In genomic region chrX:8864331-8864730, GRCm38 (mm10) we compare ENCODE assay signal across 10 mouse cellular contexts. TPM values are rescaled to one million over a fixed set of nuclear protein-coding genes. Genes with fewer than 3 reads are reported as not detected.
DNase-seq lines count a peak whose midpoint lies in the region; ATAC-seq and TF ChIP-seq lines count a peak whose summit lies in the region.
"Not testable (repeated sequence)": the region's sequence is repeated elsewhere in the genome, so short reads cannot be mapped to it uniquely, and the experiment has no call there.
"Had no signal": no experiment of that assay in that cellular context is flagged by ENCODE, and none has a peak within 500 bp of the region (broad histone marks: within the 10 kb centered on the region; RNA-seq: fewer than 3 reads in every experiment).

No protein-coding gene starts in this region.

- peak; percentile 23 to 41 for DNase-seq in B cell, adult 2 months
- DNase-seq in embryonic facial prominence, embryonic 14.5 days (ENCODE audit: low spot score) = peak; percentile 82
- peak; percentile 13 for DNase-seq in heart, adult 8-10 months (ENCODE audit: low spot score)
- DNase-seq in kidney, postnatal 10 days = peak; percentile 86
- DNase-seq in limb, embryonic 14.5 days (ENCODE audit: low spot score) = peak; percentile 70
- peak; percentile 48 for DNase-seq in neural tube, embryonic 10.5 days (ENCODE audit: extremely low spot score, low spot score)
- DNase-seq in testis, postnatal 14 days (ENCODE audit: low spot score) = peak; percentile 16

- not testable (repeated sequence) for H3K9me3 ChIP-seq in embryonic facial prominence, embryonic 14.5 days (ENCODE audit: control insufficient read depth, low read length); limb, embryonic 14.5 days (ENCODE audit: control insufficient read depth, low read length)

- H3K4me1 ChIP-seq in bone marrow, adult 2 months (ENCODE audit: control insufficient read depth, insufficient read depth, low read length); embryonic facial prominence, embryonic 14.5 days (ENCODE audit: control insufficient read depth, insufficient read depth, low read length); limb, embryonic 14.5 days (ENCODE audit: control insufficient read depth, insufficient read depth, low read length): not testable (repeated sequence)

- peak; percentile 26; the same call in 1 of the 2 replicates for TF ChIP-seq CTCF in bone marrow, adult 2 months (IDR thresholded peaks at IDR 0.05; ENCODE audit: control insufficient read depth, insufficient read depth, low read length)

- not testable (repeated sequence) for H3K4me2 ChIP-seq in embryonic facial prominence, embryonic 14.5 days (ENCODE audit: low read depth, low read length); limb, embryonic 14.5 days (replicated peaks; ENCODE audit: low read depth, low read length, severe bottlenecking)

- not testable (repeated sequence) for H3K9ac ChIP-seq in embryonic facial prominence, embryonic 14.5 days (ENCODE audit: low read depth, low read length); limb, embryonic 14.5 days (ENCODE audit: low read depth, low read length, severe bottlenecking)

- peak; percentile 47; the same call in 1 of the 2 replicates for ATAC-seq in embryonic facial prominence, embryonic 14.5 days (ENCODE audit: low read depth)
- ATAC-seq in limb, embryonic 14.5 days (ENCODE audit: low FRiP score, low read depth) = not testable (repeated sequence)

- not testable (repeated sequence) for H3K4me3 ChIP-seq in bone marrow, adult 2 months (replicated peaks; ENCODE audit: control insufficient read depth, low read depth, low read length); embryonic facial prominence, embryonic 14.5 days (ENCODE audit: low read depth, low read length); limb, embryonic 14.5 days (replicated peaks; ENCODE audit: low read length)

- TF ChIP-seq POLR2A in bone marrow, adult 2 months (IDR thresholded peaks at IDR 0.05; ENCODE audit: borderline replicate concordance, control insufficient read depth, low read depth, low read length); limb, embryonic 14.5 days (IDR thresholded peaks at IDR 0.05; ENCODE audit: borderline replicate concordance, extremely low read depth, insufficient read depth, insufficient read length): not testable (repeated sequence)

- not testable (repeated sequence) for H3K27ac ChIP-seq in bone marrow, adult 2 months (ENCODE audit: control insufficient read depth, insufficient read depth, low read depth, low read length, poor library complexity); embryonic facial prominence, embryonic 14.5 days (replicated peaks; ENCODE audit: low read depth, low read length); limb, embryonic 14.5 days (replicated peaks; ENCODE audit: low read depth, low read length)

- not testable (repeated sequence) for H3K27me3 ChIP-seq in embryonic facial prominence, embryonic 14.5 days (replicated peaks; ENCODE audit: control insufficient read depth, insufficient read depth, low read length); limb, embryonic 14.5 days (ENCODE audit: control insufficient read depth, insufficient read depth, low read length)

- H3K36me3 ChIP-seq in embryonic facial prominence, embryonic 14.5 days (ENCODE audit: control insufficient read depth, insufficient read depth, low read length); limb, embryonic 14.5 days (ENCODE audit: control insufficient read depth, insufficient read depth, low read length): not testable (repeated sequence)

- WGBS in bone marrow, adult 2 months = 2% methylated on average over 3 of the region's 3 CpGs
- 3% methylated on average over 3 of the region's 3 CpGs for WGBS in embryonic facial prominence, embryonic 14.5 days
- 6% methylated on average over 3 of the region's 3 CpGs for WGBS in limb, embryonic 14.5 days

RNA-seq across cellular contexts. Expression of gene Gm5751, which starts 9.7 kb away (rescaled TPM):
- polyA plus RNA-seq in bone marrow, adult 2 months (2011; ENCODE audit: insufficient read depth, insufficient read length, low replicate concordance, missing spikeins) = not detected in 2 replicates
- not detected in 2 replicates for polyA plus RNA-seq in embryonic facial prominence, embryonic 14.5 days (2014; fragmentation: Nextera tagmentation; extraction: Ambion mirVana)
- total RNA-seq in heart, adult 8-10 months (2022) = not detected
- not detected in 2 replicates for polyA plus RNA-seq in limb, embryonic 14.5 days (2012; rRNA removed)
- polyA plus RNA-seq in limb, embryonic 14.5 days (2014; fragmentation: Nextera tagmentation; extraction: Ambion mirVana) = not detected in 2 replicates
- polyA plus RNA-seq: hindbrain, embryonic 13.5 days; Patski had no signal

RNA-seq across cellular contexts. Expression of gene Gm6592, which starts 20.5 kb away (rescaled TPM):
- not detected in 2 replicates for polyA plus RNA-seq in bone marrow, adult 2 months (2011; ENCODE audit: insufficient read depth, insufficient read length, low replicate concordance, missing spikeins)
- polyA plus RNA-seq in embryonic facial prominence, embryonic 14.5 days (2014; fragmentation: Nextera tagmentation; extraction: Ambion mirVana) = not detected in 2 replicates
- total RNA-seq in heart, adult 8-10 months (2022) = not detected
- not detected in 2 replicates for polyA plus RNA-seq in limb, embryonic 14.5 days (2012; rRNA removed)
- polyA plus RNA-seq in limb, embryonic 14.5 days (2014; fragmentation: Nextera tagmentation; extraction: Ambion mirVana) = not detected in 2 replicates
- polyA plus RNA-seq: hindbrain, embryonic 13.5 days; Patski had no signal

RNA-seq across cellular contexts. Expression of gene B630019K06Rik, which starts 27.9 kb away (rescaled TPM):
- 0.57 and 0.63 TPM in 2 replicates for polyA plus RNA-seq in bone marrow, adult 2 months (2011; ENCODE audit: insufficient read depth, insufficient read length, low replicate concordance, missing spikeins)
- 4.0 and 4.8 TPM in 2 replicates for polyA plus RNA-seq in embryonic facial prominence, embryonic 14.5 days (2014; fragmentation: Nextera tagmentation; extraction: Ambion mirVana)
- 1 to 10 TPM in 3 of 4 experiments, under 1 TPM in 1; 0.80 to 1.2 (median 1.0) TPM for total RNA-seq in heart, adult 8-10 months (2022)
- 6.9 and 9.7 TPM in 2 replicates for polyA plus RNA-seq in limb, embryonic 14.5 days (2012; rRNA removed)
- polyA plus RNA-seq in limb, embryonic 14.5 days (2014; fragmentation: Nextera tagmentation; extraction: Ambion mirVana) = 5.6 and 7.4 TPM in 2 replicates

Comparison
In these comparisons a context has a peak if more than half of its experiments do, and no peak if none do; other contexts are left out.
1. DNase-seq: peak in every context shown above with its lines; median percentile 86 in kidney, postnatal 10 days; 82 in embryonic facial prominence, embryonic 14.5 days; 70 in limb, embryonic 14.5 days; 48 in neural tube, embryonic 10.5 days; 32 in B cell, adult 2 months; 16 in testis, postnatal 14 days; 13 in heart, adult 8-10 months.